Mouse (Mus musculus) heart, embryonic 10.5 days (tissue): ENCODE data around the gene Sorcs2. TPM values are rescaled to one million over a fixed set of nuclear protein-coding genes. Genes with fewer than 3 reads are reported as not detected.
A peak's percentile ranks its signal among the peaks of the same experiment; 100 is the strongest.
"Not testable (repeated sequence)": the region's sequence is repeated elsewhere in the genome, so short reads cannot be mapped to it uniquely, and the experiment has no call there.

Source experiments
- DNase-seq: peaks from one replicate; pipeline ENCODE4 v3.0.0-alpha.2; 2017; ENCODE audit warnings: low spot score
- H3K27ac ChIP-seq: fragments of 300-500 bp; sonication (generic); 2 replicates; pipeline ENCODE4 v1.5.1; 2016; ENCODE audit warnings: mild to moderate bottlenecking
- H3K27me3 ChIP-seq: fragments of 300-500 bp; sonication (generic); 2 replicates; pipeline ENCODE4 v1.6.1; 2016; ENCODE audit warnings: mild to moderate bottlenecking; ENCODE audit not compliant: poor library complexity, insufficient read depth, severe bottlenecking
- H3K36me3 ChIP-seq: fragments of 300-500 bp; sonication (generic); 2 replicates; pipeline ENCODE4 v1.6.1; 2016; ENCODE audit warnings: mild to moderate bottlenecking, moderate library complexity
- H3K4me1 ChIP-seq: fragments of 300-500 bp; sonication (generic); 2 replicates; pipeline ENCODE4 v1.6.1; 2016; ENCODE audit warnings: mild to moderate bottlenecking
- H3K4me3 ChIP-seq: fragments of 300-500 bp; sonication (generic); 2 replicates; pipeline ENCODE4 v1.5.1; 2016; ENCODE audit warnings: mild to moderate bottlenecking, moderate library complexity
- H3K9me3 ChIP-seq: fragments of 300-500 bp; sonication (generic); 2 replicates; pipeline ENCODE4 v1.6.1; 2016; ENCODE audit warnings: mild to moderate bottlenecking, moderate library complexity
- WGBS: fragments of 180-500 bp; shearing (Covaris S2); methylation state at CpG from one replicate; pipeline ENCODE4 v1.1.7; 2016; 5-methylcytosine and 5-hydroxymethylcytosine counted together
- polyA plus RNA-seq: library from polyadenylated mRNA; unstranded; fragments of >200 nt; fragmentation: Nextera tagmentation; extraction: Ambion mirVana; gene quantifications from 2 replicates; pipeline ENCODE4 v1.2.1, GENCODE M21; 2016

Gene Sorcs2
- polyA plus RNA-seq, 1 experiment from 2014 or later: 6.9 TPM

DNA sequence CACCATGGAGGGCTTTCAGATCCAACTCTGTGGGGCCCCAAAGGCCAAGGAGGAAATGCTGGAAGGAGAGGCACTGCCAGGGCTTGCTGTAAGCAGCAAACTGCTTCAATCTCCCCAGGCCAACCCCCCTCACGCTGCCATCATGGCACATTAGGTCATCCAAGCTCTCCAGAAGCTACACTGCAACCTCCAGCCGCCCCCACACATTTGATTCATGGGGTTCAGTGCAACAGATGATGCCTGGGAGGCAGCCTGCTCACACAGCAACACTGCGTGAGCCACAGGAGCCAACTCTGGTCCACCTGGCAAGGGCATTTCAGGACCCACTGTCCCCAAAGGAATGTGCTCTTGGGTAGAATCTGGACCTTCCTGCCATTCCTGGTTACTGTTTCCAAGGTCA, 21.9 kb upstream of the Sorcs2 start:
- Histone ChIP-seq H3K4me3 (no peak overlapping the region), H3K36me3 (no peaks in the 10 kb centered on the region), H3K9me3 (no peaks in the 10 kb centered on the region), H3K27me3 (no peaks in the 10 kb centered on the region; the same call in 1 of the 2 replicates), H3K27ac (no peak overlapping the region), H3K4me1 (peaks cover 3% of the 10 kb centered on the region)
- 74% methylated on average over 3 of the region's 3 CpGs for WGBS
- DNase-seq: no peak

DNA sequence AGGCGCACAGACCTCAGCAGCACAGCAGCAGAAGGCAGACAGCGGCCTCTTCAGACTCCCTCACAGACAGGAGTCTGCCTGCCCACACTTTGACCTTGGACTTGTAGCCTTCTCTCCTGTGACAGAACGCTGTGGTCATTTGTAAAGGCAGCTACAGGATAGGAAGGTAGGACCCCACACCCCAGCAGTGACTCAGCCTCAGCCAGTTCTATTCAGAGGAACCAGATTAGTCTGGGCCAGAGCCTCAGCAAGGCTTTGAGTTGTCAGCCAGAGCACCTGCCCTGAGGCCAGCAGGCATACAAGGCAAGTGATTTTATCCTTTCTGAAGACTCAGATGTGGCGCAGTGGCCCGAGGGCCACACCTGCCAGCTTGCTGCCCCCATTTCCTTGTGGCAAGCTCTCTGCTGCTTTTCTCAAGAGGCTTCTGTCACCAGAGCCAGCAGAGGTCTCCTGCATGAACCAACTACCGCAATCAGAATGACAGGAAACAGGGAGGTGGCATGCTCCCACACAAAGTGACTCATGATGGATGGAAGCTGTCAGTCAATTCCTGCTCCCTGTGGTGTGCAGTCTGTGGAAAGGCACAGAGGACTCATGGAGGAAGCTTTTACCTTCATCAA, 16.9 kb upstream of the Sorcs2 start:
- no peak for DNase-seq
- H3K4me1 ChIP-seq: peaks cover 10% of the 10 kb centered on the region

DNA sequence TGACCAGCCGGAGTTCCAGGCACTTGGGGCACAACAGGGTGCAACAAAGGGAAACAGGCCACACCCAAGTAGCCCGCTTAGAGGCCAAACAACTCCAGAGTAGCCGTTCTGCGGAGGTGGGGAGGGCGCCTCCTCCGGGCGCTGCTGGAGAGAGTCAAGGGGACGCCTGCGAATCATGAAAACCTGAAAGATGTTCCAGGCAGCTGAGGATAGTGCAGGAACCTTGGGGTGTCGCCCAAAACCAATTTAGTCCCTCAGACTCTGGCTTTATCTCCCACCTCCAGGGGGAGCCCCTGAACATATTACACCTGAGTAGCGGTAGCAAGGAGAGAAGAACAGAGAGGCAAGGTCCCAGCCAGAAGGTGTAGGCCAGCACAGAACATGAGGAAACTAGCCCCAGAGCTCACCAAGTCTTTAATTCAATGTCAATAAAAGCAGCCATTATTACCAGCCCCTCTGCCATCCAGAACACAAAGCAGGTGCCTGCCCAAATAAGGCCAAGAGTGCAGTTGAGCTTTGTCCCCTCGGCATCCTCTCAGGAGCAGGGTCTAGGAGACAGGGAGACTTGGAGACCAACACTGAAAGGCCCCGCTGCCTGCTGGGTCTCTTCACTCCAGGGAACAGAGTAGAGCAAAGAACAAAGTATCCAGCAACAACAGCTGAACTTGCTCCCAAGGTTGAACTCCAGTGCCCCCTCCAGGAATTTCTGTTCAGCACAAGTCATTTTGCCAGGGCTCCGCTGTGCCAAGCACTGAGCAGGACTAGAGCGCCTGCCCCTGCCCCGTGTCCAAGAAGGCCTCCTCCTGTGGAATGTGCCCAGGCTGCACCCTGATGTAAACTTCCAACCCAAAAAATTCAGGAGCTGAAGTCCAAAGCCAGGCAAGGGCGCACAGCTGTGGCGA, 775 bp upstream of the Sorcs2 start:
- H3K27ac ChIP-seq: no peak overlapping the region
- 7% methylated on average over 18 of the region's 18 CpGs for WGBS
- no peak overlapping the region; the same call in 1 of the 2 replicates for H3K4me3 ChIP-seq
- H3K9me3 ChIP-seq: no peaks in the 10 kb centered on the region
- H3K4me1 ChIP-seq: peaks cover 42% of the 10 kb centered on the region
- H3K27me3 ChIP-seq: peaks cover 77% of the 10 kb centered on the region
- no peak for DNase-seq
- no peaks in the 10 kb centered on the region for H3K36me3 ChIP-seq

More for the DNA sequence above, 16.9 kb upstream of the Sorcs2 start:
- Histone ChIP-seq H3K36me3 (no peaks in the 10 kb centered on the region), H3K4me3 (no peak overlapping the region), H3K27me3 (no peaks in the 10 kb centered on the region), H3K27ac (peak overlapping the region; percentile 22; the same call in 1 of the 2 replicates), H3K9me3 (no peaks in the 10 kb centered on the region)
- 46% methylated on average over 6 of the region's 6 CpGs for WGBS

DNA sequence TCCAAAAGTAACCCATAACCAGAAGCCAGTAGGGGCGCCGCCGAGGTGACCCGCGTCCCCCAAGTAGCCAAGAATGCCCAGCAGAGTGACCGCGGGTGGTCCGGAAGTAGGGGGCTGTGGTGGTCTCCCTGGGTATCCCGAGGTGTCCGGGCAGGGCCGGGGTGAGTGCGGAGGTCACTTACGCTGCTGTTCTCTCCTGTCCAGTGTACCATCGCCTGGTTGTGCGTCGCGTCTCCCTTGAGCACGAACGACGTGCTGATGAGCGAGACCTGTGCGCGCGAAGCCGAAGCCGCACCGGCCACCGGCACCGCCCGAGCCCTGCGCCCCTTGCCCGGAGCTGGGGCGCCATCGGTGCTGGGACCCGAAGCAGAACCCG, 567 bp downstream of the Sorcs2 start:
- Histone ChIP-seq H3K4me1 (peaks cover 48% of the 10 kb centered on the region), H3K4me3 (peak overlapping the region; percentile 86), H3K9me3 (no peaks in the 10 kb centered on the region), H3K36me3 (no peaks in the 10 kb centered on the region), H3K27me3 (peaks cover 80% of the 10 kb centered on the region), H3K27ac (peak overlapping the region; percentile 90)
- under 1% methylated on average over 36 of the region's 36 CpGs for WGBS
- no peak for DNase-seq

DNA sequence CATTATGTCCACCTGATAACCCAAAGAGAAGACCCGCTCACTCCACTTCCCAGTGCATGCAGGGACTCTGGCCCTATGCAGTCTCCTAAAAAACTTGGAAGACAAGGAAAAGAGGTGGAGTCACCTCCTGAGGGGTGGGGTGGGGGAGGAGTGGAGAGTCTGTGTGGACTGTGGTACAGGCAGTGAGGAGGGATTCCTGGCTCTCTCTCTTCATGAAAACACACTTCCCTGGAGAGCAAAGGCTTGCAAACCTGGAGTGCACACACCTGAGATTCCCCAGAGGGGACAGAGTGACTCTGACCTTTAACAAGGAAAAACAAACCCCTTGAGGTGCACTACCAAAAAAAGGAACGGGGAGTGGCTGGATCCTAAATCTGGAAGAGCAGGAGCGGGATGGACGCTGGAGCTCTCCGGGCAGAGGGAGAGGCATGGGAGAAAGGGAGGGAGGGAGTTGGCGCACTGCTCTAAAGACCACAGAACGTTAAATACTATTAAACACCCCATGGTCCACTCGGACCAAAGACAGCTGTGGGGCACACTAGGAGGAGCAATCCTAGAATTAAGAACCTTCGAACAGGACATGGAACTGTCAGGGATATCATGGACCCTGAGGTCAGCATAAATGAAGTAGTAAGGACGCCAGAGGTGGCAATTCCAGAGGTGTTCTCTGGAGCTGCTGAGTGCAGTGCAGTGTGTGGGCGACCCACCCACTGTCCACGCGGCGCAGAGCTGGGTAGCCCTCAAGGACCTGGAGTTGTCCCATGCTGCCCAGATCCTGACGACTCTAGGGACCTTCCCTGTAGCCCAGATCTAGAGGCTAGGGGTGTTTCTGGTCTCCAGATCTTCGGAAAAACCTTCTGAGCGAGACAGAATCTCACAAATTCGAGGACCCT, 1.2 kb downstream of the Sorcs2 start:
- Histone ChIP-seq H3K9me3 (no peaks in the 10 kb centered on the region), H3K4me3 (peak overlapping the region; percentile 86), H3K27ac (peak overlapping the region; percentile 90), H3K27me3 (peaks cover 79% of the 10 kb centered on the region), H3K4me1 (peaks cover 48% of the 10 kb centered on the region), H3K36me3 (no peaks in the 10 kb centered on the region)
- 8% methylated on average over 18 of the region's 18 CpGs for WGBS
- no peak for DNase-seq

DNA sequence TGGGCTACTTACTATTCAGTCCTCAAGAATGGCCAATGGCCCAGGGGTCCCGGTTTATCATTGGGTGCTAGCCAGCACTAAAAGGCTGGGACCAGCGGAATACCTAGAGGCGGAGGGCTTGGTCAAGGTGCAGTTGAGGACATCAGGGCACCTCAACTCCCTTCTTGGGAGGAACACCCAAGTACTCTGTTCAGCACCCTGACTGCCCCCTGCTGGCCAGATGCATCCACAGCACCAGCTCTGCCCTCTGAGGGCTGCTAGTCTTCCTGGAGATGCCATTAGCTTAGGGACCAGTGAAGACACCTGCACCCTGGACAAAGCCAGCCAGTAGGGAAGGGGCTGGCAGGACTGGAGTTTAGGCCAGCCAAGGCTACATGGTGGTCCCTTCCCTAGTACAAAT, 1.9 kb downstream of the Sorcs2 start:
- 63% methylated on average over 3 of the region's 3 CpGs for WGBS

DNA sequence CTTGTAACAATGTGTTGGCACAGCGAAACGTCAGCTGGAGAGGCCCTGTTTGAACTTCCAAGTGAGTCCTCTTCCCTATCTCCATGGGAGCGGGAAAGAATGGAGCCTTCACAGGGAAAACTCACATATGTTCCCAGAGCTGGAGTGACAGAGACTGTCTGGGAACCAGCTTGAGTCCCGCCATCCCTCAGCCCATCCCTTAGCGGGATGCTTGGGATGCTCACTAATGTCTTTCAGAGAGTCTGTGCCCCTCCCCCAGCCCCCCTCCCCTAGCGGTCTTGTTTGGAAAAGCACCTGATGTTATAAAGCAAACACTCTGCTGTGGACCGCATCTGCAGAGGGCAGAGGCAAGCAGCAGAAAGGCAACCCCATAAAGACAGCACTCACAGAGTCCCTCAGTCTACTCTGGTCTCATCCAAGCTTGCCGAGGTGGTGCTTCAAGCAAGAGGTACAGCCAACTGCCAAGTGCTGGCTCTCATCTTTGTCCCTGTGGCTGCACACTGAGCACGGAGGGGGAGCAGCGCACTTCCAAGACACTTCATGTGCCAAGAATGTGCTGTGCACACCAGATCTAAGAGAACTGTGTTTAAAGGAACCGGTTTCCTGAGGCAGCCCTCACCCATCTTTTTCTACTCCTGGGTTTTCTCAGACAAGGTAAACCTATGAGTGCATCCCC, 3.0 kb downstream of the Sorcs2 start:
- Histone ChIP-seq H3K27ac (no peak overlapping the region), H3K9me3 (no peaks in the 10 kb centered on the region), H3K27me3 (peaks cover 69% of the 10 kb centered on the region), H3K4me1 (peaks cover 63% of the 10 kb centered on the region), H3K4me3 (no peak overlapping the region), H3K36me3 (no peaks in the 10 kb centered on the region)
- no peak for DNase-seq
- 53% methylated on average over 11 of the region's 11 CpGs for WGBS

More for the DNA sequence above, 1.9 kb downstream of the Sorcs2 start:
- Histone ChIP-seq H3K27me3 (peaks cover 79% of the 10 kb centered on the region), H3K4me1 (peaks cover 53% of the 10 kb centered on the region), H3K9me3 (no peaks in the 10 kb centered on the region), H3K36me3 (no peaks in the 10 kb centered on the region), H3K27ac (no peak overlapping the region), H3K4me3 (peak overlapping the region; percentile 86)
- DNase-seq: no peak

DNA sequence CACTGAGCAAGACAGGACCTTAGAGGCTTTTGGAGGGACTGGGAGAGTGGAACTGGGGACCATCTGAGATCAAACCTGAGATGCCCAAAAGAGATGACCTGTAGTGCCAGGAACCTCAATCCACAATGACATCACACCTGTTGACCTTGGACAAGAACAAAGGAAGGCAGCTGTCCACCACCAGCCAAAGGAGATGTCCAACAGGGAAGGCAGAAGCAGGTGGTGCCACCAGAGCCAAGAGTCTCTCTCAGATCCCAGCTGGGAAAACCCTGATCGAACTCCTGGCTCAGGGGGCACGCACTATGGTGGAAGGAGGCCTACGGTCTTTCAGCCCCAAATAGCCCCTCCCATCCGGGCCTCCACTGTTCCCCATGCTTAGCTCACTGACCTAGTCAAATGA, 6.2 kb downstream of the Sorcs2 start:
- peak overlapping the region; percentile 43 for H3K27ac ChIP-seq
- WGBS: 88% methylated on average over 4 of the region's 4 CpGs
- peaks cover 70% of the 10 kb centered on the region for H3K4me1 ChIP-seq

DNA sequence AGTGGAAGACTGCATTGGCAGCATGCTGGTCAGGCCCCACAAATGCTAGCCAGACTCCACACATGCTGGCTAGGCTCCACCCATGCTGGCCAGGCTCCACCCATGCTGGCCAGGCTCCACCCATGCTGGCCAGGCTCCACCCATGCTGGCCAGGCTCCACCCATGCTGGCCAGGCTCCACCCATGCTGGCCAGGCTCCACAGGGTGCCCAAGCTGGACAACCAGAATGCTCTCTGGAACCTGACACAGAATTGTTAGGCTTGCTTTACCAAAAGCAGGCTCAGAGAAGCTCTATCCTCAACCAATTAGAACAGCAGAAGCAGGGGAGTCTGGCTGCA, 7.4 kb downstream of the Sorcs2 start:
- H3K27ac ChIP-seq: peak overlapping the region; percentile 60
- H3K4me1 ChIP-seq: peaks cover 70% of the 10 kb centered on the region
- not testable (repeated sequence) for DNase-seq, H3K9me3 ChIP-seq, H3K36me3 ChIP-seq, H3K4me3 ChIP-seq
- H3K27me3 ChIP-seq: peaks cover 43% of the 10 kb centered on the region

More for the DNA sequence above, 6.2 kb downstream of the Sorcs2 start:
- no peak overlapping the region for H3K4me3 ChIP-seq
- no peaks in the 10 kb centered on the region for H3K9me3 ChIP-seq
- no peaks in the 10 kb centered on the region for H3K36me3 ChIP-seq
- DNase-seq: no peak
- peaks cover 55% of the 10 kb centered on the region for H3K27me3 ChIP-seq

DNA sequence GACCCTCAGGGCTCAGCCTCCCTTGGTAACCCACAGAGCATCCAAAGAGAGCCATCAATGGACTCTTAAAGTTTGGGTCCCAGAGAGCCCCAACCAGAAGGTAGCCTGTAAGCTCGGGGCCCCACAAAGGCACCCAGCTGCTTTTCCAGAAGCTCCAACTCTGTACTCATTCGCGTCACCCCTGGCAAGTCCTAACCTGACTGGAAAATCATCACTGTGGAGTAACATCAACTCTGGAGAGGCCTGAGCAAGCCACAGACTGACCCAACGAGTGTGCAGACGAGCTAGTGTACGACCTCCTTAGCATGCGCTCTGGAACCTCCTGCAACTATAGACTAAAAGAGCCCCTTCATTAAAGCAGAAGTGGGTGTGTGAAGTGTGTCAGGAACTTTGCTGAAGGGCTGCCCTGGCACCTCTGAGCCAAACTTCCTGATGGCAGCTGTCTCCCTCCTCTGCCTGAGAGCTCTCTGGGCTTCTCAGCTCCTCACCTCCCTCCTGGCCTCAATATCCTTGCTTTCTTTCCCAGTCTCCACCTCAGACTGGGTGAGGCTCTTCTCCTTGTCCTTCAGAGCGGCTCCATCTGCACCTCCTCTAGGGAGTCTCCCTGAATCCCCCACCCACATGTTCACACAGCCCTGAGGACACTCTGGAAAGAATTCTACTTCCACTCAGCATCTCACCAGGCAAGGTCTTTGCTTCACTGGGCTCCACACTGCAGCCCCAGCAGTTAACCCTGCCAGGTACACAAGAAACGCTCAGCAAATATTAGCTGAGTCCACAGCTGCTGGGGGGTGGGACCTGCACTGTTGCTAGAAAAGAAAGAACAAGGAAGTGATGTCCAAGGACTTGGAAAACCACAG, 8.0 kb downstream of the Sorcs2 start:
- Histone ChIP-seq H3K27ac (peak overlapping the region; percentile 60), H3K36me3 (no peaks in the 10 kb centered on the region), H3K4me3 (no peak overlapping the region), H3K4me1 (peaks cover 70% of the 10 kb centered on the region), H3K9me3 (no peaks in the 10 kb centered on the region), H3K27me3 (peaks cover 37% of the 10 kb centered on the region)
- WGBS: 73% methylated on average over 9 of the region's 9 CpGs
- DNase-seq: no peak

DNA sequence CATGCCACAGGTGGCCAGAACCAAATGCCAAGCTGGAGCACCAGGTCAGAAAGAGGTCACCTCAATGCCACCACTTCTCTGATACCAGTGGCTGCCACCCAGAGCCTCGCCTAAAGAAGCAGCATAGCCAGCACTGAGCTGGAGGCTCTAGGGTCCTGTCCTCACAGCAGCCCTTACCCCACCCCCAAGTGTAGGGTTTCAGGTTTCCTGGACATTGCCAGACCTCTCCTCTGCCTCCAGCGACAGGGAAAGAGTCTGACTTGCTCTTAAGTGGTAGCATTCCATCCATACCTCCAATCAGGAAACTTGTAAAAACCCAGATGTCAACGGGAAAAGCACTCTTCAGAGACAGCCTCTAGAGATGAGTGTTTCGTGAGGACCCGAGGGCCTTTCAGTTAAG, 12.9 kb downstream of the Sorcs2 start:
- Histone ChIP-seq H3K27ac (peak overlapping the region; percentile 88), H3K36me3 (no peaks in the 10 kb centered on the region), H3K27me3 (no peaks in the 10 kb centered on the region), H3K9me3 (no peaks in the 10 kb centered on the region), H3K4me1 (peaks cover 86% of the 10 kb centered on the region), H3K4me3 (peak overlapping the region; percentile 37)
- DNase-seq: peak; percentile 94
- WGBS: 4% methylated on average over 5 of the region's 5 CpGs

DNA sequence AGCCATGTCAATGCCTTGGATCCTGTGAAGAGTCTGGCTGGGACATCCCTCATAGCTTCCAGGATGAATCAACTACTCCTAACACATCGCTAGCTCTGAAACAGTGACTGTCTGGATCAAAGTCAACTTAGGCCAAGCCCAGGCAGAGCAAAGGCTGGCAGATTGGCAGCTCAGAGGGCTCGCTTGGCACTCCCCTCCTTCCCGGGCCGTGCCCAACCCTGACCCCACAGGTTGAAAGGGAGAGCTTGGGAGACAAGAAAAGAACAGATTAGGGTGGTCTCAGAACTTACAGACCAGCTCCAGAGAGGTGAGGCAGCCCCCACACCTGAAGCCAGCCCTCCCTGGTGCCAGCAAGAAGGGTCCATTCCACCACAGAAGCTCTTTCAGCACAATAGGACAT, 14.5 kb downstream of the Sorcs2 start:
- no peak overlapping the region for H3K4me3 ChIP-seq
- H3K9me3 ChIP-seq: no peaks in the 10 kb centered on the region
- H3K27me3 ChIP-seq: no peaks in the 10 kb centered on the region
- H3K27ac ChIP-seq: peak overlapping the region; percentile 88
- DNase-seq: no peak
- peaks cover 86% of the 10 kb centered on the region for H3K4me1 ChIP-seq
- 87% methylated on average over 4 of the region's 4 CpGs for WGBS
- H3K36me3 ChIP-seq: no peaks in the 10 kb centered on the region
